Mouse (Mus musculus) hindbrain, embryonic 11.5 days (tissue): Measurements from ENCODE around the gene Hnrnpll. TPM values are rescaled to one million over a fixed set of nuclear protein-coding genes. Genes with fewer than 3 reads are reported as not detected.

Experiments used
- ATAC-seq: fragments of 200-750 bp; cut with Nextera tagmentation; 2 replicates; pipeline ENCODE4 v1.8.0; 2017; ENCODE audit warnings: mild to moderate bottlenecking, moderate TSS enrichment, moderate library complexity; ENCODE audit not compliant: low FRiP score
- DNase-seq: peaks from one replicate; pipeline ENCODE4 v3.0.0-alpha.2; 2015; ENCODE audit warnings: low spot score
- H3K27ac ChIP-seq: fragments of 300-500 bp; sonication (generic); 2 replicates; pipeline ENCODE4 v1.5.1; 2014; ENCODE audit warnings: mild to moderate bottlenecking, low read depth, low read length
- H3K27me3 ChIP-seq: fragments of 300-500 bp; sonication (generic); 2 replicates; pipeline ENCODE4 v1.6.1; 2014; ENCODE audit warnings: mild to moderate bottlenecking, low read length, moderate library complexity, mixed read lengths; ENCODE audit not compliant: control insufficient read depth, insufficient read depth
- H3K36me3 ChIP-seq: fragments of 300-500 bp; sonication (generic); 2 replicates; pipeline ENCODE4 v1.6.1; 2014; ENCODE audit warnings: mild to moderate bottlenecking, low read length, moderate library complexity, mixed read lengths; ENCODE audit not compliant: control insufficient read depth, insufficient read depth
- H3K4me1 ChIP-seq: fragments of 300-500 bp; sonication (generic); replicated peaks from 2 replicates; pipeline ENCODE4 v1.6.1; 2014; ENCODE audit warnings: low read length, mixed read lengths; ENCODE audit not compliant: control insufficient read depth, insufficient read depth
- H3K4me2 ChIP-seq: fragments of 300-500 bp; sonication (generic); replicated peaks from 2 replicates; pipeline ENCODE4 v1.6.1; 2014; ENCODE audit warnings: mild to moderate bottlenecking, low read depth, low read length
- H3K4me3 ChIP-seq: fragments of 300-500 bp; sonication (generic); 2 replicates; pipeline ENCODE4 v1.5.1; 2014; ENCODE audit warnings: low read depth, low read length
- H3K9ac ChIP-seq: fragments of 300-500 bp; sonication (generic); 2 replicates; pipeline ENCODE4 v1.6.1; 2014; ENCODE audit warnings: low read depth, low read length
- H3K9me3 ChIP-seq: fragments of 300-500 bp; sonication (generic); 2 replicates; pipeline ENCODE4 v1.6.1; 2016; ENCODE audit warnings: low read length; ENCODE audit not compliant: control insufficient read depth
- WGBS: fragments of 180-500 bp; shearing (Covaris S2); extraction: QIAGEN DNeasy Blood & Tissue Kit; methylation state at CpG from one replicate; pipeline ENCODE4 v1.1.7; 2014; 5-methylcytosine and 5-hydroxymethylcytosine counted together
- polyA plus RNA-seq: library from polyadenylated mRNA; unstranded; fragments of >200 nt; fragmentation: Nextera tagmentation; extraction: Ambion mirVana; gene quantifications from 2 replicates; pipeline ENCODE4 v1.2.1, GENCODE M21; 2014

Gene Hnrnpll
- polyA plus RNA-seq: 123 and 132 TPM in 2 replicates

- no peaks in the 10 kb centered on the region for H3K9me3 ChIP-seq
- no peaks in the 10 kb centered on the region for H3K36me3 ChIP-seq
- H3K4me2 ChIP-seq: peak within 1 kb of the TSS; percentile 76
- H3K4me1 ChIP-seq: no peaks in the 10 kb centered on the region
- DNase-seq (peak; percentile 99), ATAC-seq (peak; percentile 98)
- H3K9ac ChIP-seq: peak within 1 kb of the TSS; percentile 100
- H3K27me3 ChIP-seq: no peaks in the 10 kb centered on the region
- peak within 1 kb of the TSS; percentile 100 for H3K27ac ChIP-seq
- under 1% methylated on average over 66 of the region's 97 CpGs for WGBS
- peak within 1 kb of the TSS; percentile 100 for H3K4me3 ChIP-seq
Measured at GRCm38 (mm10) chr17:80061783-80062619, at the start of gene Hnrnpll. Gene Hnrnpll, minus strand, starts transcription at chr17:80062334.

GRCm38 (mm10) chr17:80105348-80105978, 43.3 kb upstream of the Hnrnpll start:
- H3K9me3 ChIP-seq: no peaks in the 10 kb centered on the region

GRCm38 (mm10) chr17:80099823-80100222, 37.7 kb upstream of the Hnrnpll start:
- H3K27me3 ChIP-seq: no peaks in the 10 kb centered on the region
- H3K27ac ChIP-seq: no peak overlapping the region
- no peak for DNase-seq
- no peak overlapping the region for H3K4me2 ChIP-seq
- no peak overlapping the region for H3K4me3 ChIP-seq
- no peaks in the 10 kb centered on the region for H3K36me3 ChIP-seq
- H3K4me1 ChIP-seq: peaks cover 3% of the 10 kb centered on the region; the same call in 1 of the 2 replicates
- no peak for ATAC-seq
- no peak overlapping the region for H3K9ac ChIP-seq
- 91% methylated on average over 6 of the region's 6 CpGs for WGBS
- H3K9me3 ChIP-seq: no peaks in the 10 kb centered on the region

More at GRCm38 (mm10) chr17:80105348-80105978, 43.3 kb upstream of the Hnrnpll start:
- H3K27me3 ChIP-seq: no peaks in the 10 kb centered on the region
- no peak overlapping the region for H3K27ac ChIP-seq
- 88% methylated on average over 10 of the region's 10 CpGs for WGBS
- H3K4me1 ChIP-seq: no peaks in the 10 kb centered on the region
- no peaks in the 10 kb centered on the region for H3K36me3 ChIP-seq
- no peak overlapping the region for H3K9ac ChIP-seq
- no peak overlapping the region for H3K4me3 ChIP-seq
- H3K4me2 ChIP-seq: no peak overlapping the region
- no peak for DNase-seq
- no peak for ATAC-seq

- DNase-seq: peak; percentile 34
- ATAC-seq: peak; percentile 30; the same call in 1 of the 2 replicates
- H3K9ac ChIP-seq: no peak overlapping the region
- H3K4me2 ChIP-seq: no peak overlapping the region
- no peaks in the 10 kb centered on the region for H3K36me3 ChIP-seq
- no peak overlapping the region for H3K4me3 ChIP-seq
- peaks cover 3% of the 10 kb centered on the region; the same call in 1 of the 2 replicates for H3K4me1 ChIP-seq
- 24% methylated on average over 2 of the region's 2 CpGs for WGBS
- no peaks in the 10 kb centered on the region for H3K9me3 ChIP-seq
- H3K27ac ChIP-seq: no peak overlapping the region
- H3K27me3 ChIP-seq: no peaks in the 10 kb centered on the region
Measured at GRCm38 (mm10) chr17:80097221-80097620, 35.1 kb upstream of the Hnrnpll start.

- Histone ChIP-seq H3K9me3 (no peaks in the 10 kb centered on the region), H3K9ac (no peak overlapping the region), H3K27me3 (no peaks in the 10 kb centered on the region), H3K36me3 (no peaks in the 10 kb centered on the region), H3K4me2 (no peak overlapping the region), H3K27ac (no peak overlapping the region), H3K4me3 (no peak overlapping the region), H3K4me1 (peaks cover 3% of the 10 kb centered on the region; the same call in 1 of the 2 replicates)
- DNase-seq (no peak), ATAC-seq (no peak)
- 86% methylated on average over 8 of the region's 8 CpGs for WGBS
Measured at GRCm38 (mm10) chr17:80096720-80097114, 34.6 kb upstream of the Hnrnpll start.

GRCm38 (mm10) chr17:80096043-80096719, 34.0 kb upstream of the Hnrnpll start:
- Histone ChIP-seq H3K9ac (0 out of 2 replicates have a peak overlapping the region, but pooled peaks have one; percentile 15), H3K9me3 (no peaks in the 10 kb centered on the region), H3K4me3 (no peak overlapping the region), H3K36me3 (no peaks in the 10 kb centered on the region), H3K27ac (no peak overlapping the region), H3K4me1 (peaks cover 3% of the 10 kb centered on the region; the same call in 1 of the 2 replicates), H3K27me3 (no peaks in the 10 kb centered on the region), H3K4me2 (peak overlapping the region; percentile 17)
- peak; percentile 84 for ATAC-seq
- WGBS: 14% methylated on average over 19 of the region's 20 CpGs
- DNase-seq: peak; percentile 70

- Histone ChIP-seq H3K9ac (no peak overlapping the region), H3K4me2 (no peak overlapping the region), H3K4me1 (peaks cover 3% of the 10 kb centered on the region; the same call in 1 of the 2 replicates), H3K36me3 (no peaks in the 10 kb centered on the region), H3K27ac (no peak overlapping the region), H3K9me3 (no peaks in the 10 kb centered on the region), H3K4me3 (no peak overlapping the region), H3K27me3 (no peaks in the 10 kb centered on the region)
- DNase-seq (no peak), ATAC-seq (0 out of 2 replicates have a peak, but pooled peaks have one; percentile 25)
- WGBS: 86% methylated on average over 9 of the region's 9 CpGs
Measured at GRCm38 (mm10) chr17:80095254-80095899, 33.2 kb upstream of the Hnrnpll start.

GRCm38 (mm10) chr17:80091879-80092549, 29.9 kb upstream of the Hnrnpll start:
- 54% methylated on average over 6 of the region's 6 CpGs for WGBS
- Histone ChIP-seq H3K4me3 (no peak overlapping the region), H3K27ac (no peak overlapping the region), H3K4me2 (no peak overlapping the region), H3K4me1 (peaks cover 3% of the 10 kb centered on the region; the same call in 1 of the 2 replicates), H3K9ac (no peak overlapping the region), H3K9me3 (no peaks in the 10 kb centered on the region), H3K36me3 (no peaks in the 10 kb centered on the region), H3K27me3 (no peaks in the 10 kb centered on the region)
- ATAC-seq (no peak), DNase-seq (no peak)
